Mouse (Mus musculus): ENCODE data around the gene Pnpla1. TPM values are rescaled to one million over a fixed set of nuclear protein-coding genes. Genes with fewer than 3 reads are reported as not detected.
"Not testable (repeated sequence)": the region's sequence is repeated elsewhere in the genome, so short reads cannot be mapped to it uniquely, and the experiment has no call there.

Pnpla1 gene
- polyA plus RNA-seq (2015; fragmentation: Nextera tagmentation; extraction: Ambion mirVana) = 0.04 TPM in 1 of 2 replicates, not detected in the other

DNA sequence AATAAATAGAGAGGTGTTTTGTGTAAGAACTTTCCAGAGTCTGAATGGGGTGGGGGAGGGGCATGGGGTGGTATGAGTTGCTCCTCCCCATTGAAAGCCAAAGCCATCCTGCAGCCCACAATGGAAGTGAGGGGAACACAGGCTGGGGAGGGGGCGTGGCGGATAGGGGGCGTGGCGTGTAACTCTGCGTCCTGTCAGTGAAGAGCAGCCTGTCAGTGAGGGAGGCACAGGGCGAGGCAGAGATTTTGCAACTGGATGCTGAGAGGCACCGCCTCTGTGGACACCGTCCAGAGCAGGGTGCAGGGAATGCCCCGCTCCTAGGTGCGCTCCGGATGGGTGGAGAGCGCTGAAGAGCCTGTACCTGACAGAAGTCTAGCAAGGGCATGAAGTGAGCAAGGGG is at the start of gene Pnpla1:
TSS of gene Pnpla1 (plus strand) at position 207 of the 400 bp plus-strand sequence.
- 29% methylated on average over 12 of the region's 12 CpGs for WGBS
- Histone ChIP-seq H3K9me3 (peaks cover 8% of the 10 kb centered on the region; the same call in 1 of the 2 replicates), H3K4me3 (no peak within 1 kb of the TSS), H3K4me2 (no peak within 1 kb of the TSS), H3K27me3 (no peaks in the 10 kb centered on the region), H3K9ac (no peak within 1 kb of the TSS), H3K4me1 (replicated peaks) (no peaks in the 10 kb centered on the region), H3K36me3 (no peaks in the 10 kb centered on the region), H3K27ac (replicated peaks) (no peak within 1 kb of the TSS)
- no peak for ATAC-seq (ENCODE audit: low FRiP score, low read depth)

DNA sequence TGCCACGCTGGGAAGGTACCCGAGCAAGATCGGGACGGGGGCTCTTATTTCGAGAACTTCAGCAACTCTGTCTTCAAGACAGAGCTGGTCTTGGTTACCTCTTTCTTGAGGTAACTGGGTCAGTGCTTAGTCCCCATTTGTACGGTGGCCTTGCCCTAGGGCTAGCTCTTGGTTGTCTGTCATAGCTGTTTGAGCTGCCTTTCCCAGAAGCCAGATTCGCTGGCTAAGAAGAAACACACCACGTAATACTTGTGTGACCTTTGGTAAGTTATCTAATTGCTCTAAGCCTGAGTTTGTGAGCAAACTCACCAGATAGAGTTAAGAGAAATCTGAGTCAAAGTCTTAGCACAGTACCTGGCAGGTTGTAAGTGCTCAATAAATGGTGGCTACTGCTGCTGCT is 49.5 kb upstream of the Pnpla1 start:
- no peaks in the 10 kb centered on the region for H3K27me3 ChIP-seq
- no peaks in the 10 kb centered on the region for H3K4me1 ChIP-seq (replicated peaks)
- 96% methylated on average over 8 of the region's 8 CpGs for WGBS
- H3K27ac ChIP-seq (replicated peaks) = no peak overlapping the region
- H3K9me3 ChIP-seq = no peaks in the 10 kb centered on the region
- no peak overlapping the region for H3K4me3 ChIP-seq
- H3K36me3 ChIP-seq = peaks cover 44% of the 10 kb centered on the region
- H3K4me2 ChIP-seq = no peak overlapping the region
- ATAC-seq (ENCODE audit: low FRiP score, low read depth) = no peak
- H3K9ac ChIP-seq = no peak overlapping the region

DNA sequence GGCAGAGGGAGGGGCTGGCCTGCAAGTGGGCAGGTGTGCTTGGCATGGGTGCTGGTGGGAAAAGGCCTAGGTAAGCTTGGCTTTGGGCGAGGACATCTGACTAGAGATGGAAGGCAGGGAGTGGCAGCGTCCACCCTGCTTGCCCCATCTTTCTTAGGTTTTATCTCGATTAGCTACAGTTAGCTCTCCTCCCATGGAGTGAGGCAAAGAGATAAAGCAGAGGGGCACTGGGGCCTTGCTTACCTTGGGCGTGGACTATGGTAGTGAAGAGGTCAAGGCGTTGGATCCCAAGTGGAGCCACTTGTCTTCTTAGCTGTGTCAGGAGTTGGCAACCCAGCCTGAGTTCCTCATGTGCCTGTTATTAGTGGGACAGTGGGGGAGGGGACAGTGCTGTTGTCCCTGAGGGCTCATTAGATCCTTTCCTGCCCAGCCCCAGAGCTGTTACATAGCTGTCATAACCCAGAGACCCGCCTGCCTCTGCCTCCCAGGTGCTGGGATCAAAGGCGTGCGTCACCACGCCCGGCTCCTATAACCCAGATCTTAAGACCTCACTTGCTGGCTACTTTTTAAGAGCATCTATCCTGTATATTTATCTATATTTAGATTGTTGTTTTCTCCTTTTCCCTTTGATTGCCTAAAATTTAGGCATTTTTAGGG is 48.9 kb upstream of the Pnpla1 start:
- Histone ChIP-seq H3K27me3 (no peaks in the 10 kb centered on the region), H3K27ac (replicated peaks) (no peak overlapping the region), H3K4me2 (no peak overlapping the region), H3K9ac (no peak overlapping the region), H3K36me3 (peaks cover 47% of the 10 kb centered on the region), H3K4me1 (replicated peaks) (no peaks in the 10 kb centered on the region), H3K9me3 (no peaks in the 10 kb centered on the region), H3K4me3 (no peak overlapping the region)
- 98% methylated on average over 10 of the region's 10 CpGs for WGBS
- ATAC-seq (ENCODE audit: low FRiP score, low read depth) = no peak

DNA sequence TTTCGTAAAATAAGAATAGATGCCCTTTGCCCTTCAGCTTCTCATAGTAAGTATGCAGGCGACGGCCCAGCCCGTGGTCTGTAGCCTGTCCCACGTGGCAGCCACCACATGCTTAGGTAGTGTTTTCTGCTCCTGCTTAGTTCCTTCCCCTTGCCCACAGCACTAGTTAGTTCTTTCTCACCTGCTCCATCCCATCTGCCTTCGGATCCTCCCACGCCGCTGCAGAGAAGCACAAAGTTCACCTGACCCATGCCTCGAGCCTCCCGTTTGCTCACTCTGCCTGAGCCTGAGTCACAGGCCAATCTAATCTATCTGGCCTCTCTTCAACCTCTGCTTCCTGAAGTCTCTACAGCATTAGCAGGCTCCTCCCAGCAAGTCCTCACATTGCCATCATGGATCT is 45.9 kb upstream of the Pnpla1 start:
- no peak for ATAC-seq (ENCODE audit: low FRiP score, low read depth)
- Histone ChIP-seq H3K27ac (replicated peaks) (no peak overlapping the region), H3K4me1 (replicated peaks) (no peaks in the 10 kb centered on the region), H3K4me3 (no peak overlapping the region), H3K27me3 (no peaks in the 10 kb centered on the region), H3K4me2 (no peak overlapping the region), H3K9ac (no peak overlapping the region), H3K36me3 (peaks cover 54% of the 10 kb centered on the region), H3K9me3 (no peaks in the 10 kb centered on the region)
- WGBS = 90% methylated on average over 10 of the region's 10 CpGs

DNA sequence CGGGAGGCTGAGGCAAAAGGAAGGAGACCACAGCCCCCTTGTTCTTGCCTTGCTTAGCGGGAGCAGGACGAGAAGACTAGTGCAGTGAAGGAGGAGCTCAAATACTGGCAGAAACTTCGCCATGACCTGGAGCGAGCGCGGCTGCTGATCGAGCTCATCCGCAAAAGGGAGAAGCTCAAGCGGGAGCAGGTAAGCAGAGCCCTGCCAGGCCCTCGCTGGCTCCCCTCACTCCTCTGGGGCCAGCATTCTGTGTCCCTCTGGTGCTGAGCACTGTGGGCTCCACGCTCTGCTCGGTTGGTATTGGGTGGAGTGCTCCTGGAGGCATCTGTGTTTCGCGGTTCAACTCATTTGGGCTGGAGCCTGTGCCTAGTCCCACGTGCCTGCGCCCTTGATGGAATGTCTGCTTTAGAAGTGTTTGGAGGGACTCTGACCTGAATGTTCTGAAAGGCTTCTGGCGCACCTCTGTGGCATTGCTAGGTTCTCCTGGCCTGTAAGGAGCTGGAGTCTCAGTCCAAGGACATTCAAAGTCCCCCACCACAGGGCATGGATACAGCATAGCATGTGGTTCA is 43.6 kb upstream of the Pnpla1 start:
- Histone ChIP-seq H3K27me3 (no peaks in the 10 kb centered on the region), H3K4me1 (replicated peaks) (no peaks in the 10 kb centered on the region), H3K4me2 (no peak overlapping the region), H3K4me3 (no peak overlapping the region), H3K9ac (no peak overlapping the region), H3K36me3 (peaks cover 66% of the 10 kb centered on the region), H3K27ac (replicated peaks) (no peak overlapping the region), H3K9me3 (no peaks in the 10 kb centered on the region)
- no peak for ATAC-seq (ENCODE audit: low FRiP score, low read depth)
- 90% methylated on average over 18 of the region's 18 CpGs for WGBS

DNA sequence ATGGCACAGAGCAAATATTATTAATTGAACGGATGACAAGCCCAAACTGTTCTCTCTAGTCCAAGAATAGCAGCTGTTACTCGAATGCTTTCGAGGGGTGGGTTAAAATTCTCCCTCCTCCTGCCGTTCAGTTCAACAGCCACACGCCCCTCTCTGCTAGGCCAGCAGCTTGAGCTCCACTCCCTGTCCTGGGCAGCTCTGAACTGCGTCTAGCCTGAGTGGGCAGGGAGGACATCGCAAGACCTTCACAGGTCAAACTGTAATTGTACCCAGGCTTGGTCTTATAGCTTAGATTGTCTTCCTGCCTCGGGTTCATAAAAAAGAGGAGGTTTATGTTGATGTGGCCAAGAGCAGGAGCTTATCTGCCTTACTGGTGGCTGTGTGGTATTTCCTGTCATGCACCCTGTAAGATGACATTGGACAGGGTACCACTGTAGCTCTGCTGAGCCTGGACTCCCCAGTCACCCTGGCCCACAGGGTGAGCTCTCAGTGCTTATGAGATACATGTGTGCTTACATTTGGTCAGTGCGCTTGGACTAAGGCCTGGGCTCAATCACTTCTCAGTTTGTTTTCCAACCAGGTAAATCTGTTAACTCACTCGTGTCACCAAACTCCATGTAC is 42.7 kb upstream of the Pnpla1 start:
- no peak overlapping the region for H3K4me3 ChIP-seq
- peaks cover 70% of the 10 kb centered on the region for H3K36me3 ChIP-seq
- ATAC-seq (ENCODE audit: low FRiP score, low read depth) = no peak
- H3K9me3 ChIP-seq = no peaks in the 10 kb centered on the region
- H3K4me1 ChIP-seq (replicated peaks) = no peaks in the 10 kb centered on the region
- H3K4me2 ChIP-seq = no peak overlapping the region
- no peak overlapping the region for H3K27ac ChIP-seq (replicated peaks)
- H3K27me3 ChIP-seq = no peaks in the 10 kb centered on the region
- 88% methylated on average over 10 of the region's 10 CpGs for WGBS
- H3K9ac ChIP-seq = no peak overlapping the region

DNA sequence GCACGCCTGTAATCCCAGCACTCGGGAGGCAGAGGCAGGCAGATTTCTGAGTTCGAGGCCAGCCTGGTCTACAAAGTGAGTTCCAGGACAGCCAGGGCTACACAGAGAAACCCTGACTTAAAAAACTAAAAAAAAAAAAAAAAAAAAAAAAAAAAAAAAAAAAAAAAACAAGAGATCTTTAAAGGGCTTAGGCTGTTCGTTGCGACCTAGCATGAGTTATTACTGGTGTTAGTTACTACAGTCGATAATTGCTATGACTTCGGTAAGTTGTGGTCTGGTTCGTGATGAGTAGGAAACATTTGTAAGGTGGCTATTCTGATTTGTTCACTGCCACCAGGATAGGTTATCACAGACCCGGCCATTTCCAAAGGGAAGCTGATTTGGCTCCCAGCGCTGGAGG is 41.9 kb upstream of the Pnpla1 start:
- not testable (repeated sequence) for H3K9me3 ChIP-seq; H3K27ac ChIP-seq (replicated peaks); H3K9ac ChIP-seq; H3K4me1 ChIP-seq (replicated peaks); H3K27me3 ChIP-seq; ATAC-seq (ENCODE audit: low FRiP score, low read depth); H3K4me2 ChIP-seq; H3K4me3 ChIP-seq
- H3K36me3 ChIP-seq = peaks cover 75% of the 10 kb centered on the region
- WGBS = 94% methylated on average over 10 of the region's 10 CpGs

DNA sequence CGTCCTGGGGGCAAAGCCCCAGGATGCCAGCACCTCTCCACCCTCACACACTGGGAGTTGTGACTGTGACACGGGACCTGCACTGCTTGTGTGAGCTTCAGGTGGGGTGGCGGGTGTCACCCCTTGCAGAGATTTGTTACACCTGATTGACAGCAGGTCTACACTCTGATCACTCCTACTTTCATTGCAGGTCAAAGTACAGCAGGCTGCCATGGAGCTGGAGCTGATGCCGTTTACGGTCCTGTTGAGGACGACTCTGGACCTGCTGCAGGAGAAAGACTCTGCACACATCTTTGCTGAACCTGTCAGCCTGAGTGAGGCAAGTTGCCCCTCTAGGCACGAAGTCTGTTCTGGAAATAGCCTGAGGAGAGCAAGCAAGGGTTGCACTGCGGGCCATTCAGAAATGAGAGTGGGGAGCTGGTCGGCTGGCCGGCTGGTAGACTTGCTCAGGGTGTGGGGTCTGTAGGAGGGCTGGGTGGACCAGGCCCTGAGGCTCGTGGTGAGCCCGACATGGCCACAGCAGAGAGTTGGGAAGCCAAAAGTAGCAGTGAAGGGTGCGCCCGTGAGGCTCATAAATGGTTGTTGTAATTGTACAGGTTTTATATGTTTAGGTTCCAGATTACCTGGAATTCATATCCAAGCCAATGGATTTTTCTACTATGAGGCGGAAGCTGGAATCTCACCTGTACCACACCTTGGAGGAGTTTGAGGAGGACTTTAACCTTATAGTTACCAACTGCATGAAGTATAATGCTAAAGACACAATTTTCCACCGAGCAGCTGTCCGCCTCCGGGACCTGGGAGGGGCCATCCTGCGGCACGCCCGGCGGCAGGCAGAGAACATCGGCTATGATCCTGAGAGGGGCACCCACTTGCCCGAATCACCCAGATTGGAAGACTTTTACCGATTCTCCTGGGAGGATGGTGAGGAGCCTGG is 41.1 kb upstream of the Pnpla1 start:
- H3K9ac ChIP-seq = no peak overlapping the region
- WGBS = 95% methylated on average over 25 of the region's 25 CpGs
- H3K9me3 ChIP-seq = no peaks in the 10 kb centered on the region
- H3K4me2 ChIP-seq = no peak overlapping the region
- no peak for ATAC-seq (ENCODE audit: low FRiP score, low read depth)
- H3K27ac ChIP-seq (replicated peaks) = no peak overlapping the region
- H3K36me3 ChIP-seq = peaks cover 74% of the 10 kb centered on the region
- H3K4me3 ChIP-seq = no peak overlapping the region
- H3K4me1 ChIP-seq (replicated peaks) = no peaks in the 10 kb centered on the region
- H3K27me3 ChIP-seq = no peaks in the 10 kb centered on the region

DNA sequence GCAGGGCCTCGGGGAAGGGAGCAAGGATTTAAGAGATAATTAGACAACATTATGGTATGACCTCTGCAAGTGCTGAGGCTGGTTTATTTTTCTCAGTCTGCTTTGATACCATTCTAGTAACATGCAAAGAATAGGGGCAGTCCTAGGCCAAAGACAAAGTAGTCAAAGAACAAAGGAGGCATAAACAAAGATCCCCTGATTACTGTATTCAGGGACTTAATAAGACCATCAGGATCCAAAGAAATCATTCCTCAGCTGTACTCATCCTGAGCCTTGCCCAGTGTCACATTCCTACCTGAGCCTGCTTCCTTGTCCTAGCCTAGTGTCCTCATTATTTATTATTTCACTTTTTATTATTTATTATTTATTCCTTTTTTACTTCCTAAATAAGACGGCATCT is 38.0 kb upstream of the Pnpla1 start:
- Histone ChIP-seq H3K27me3 (no peaks in the 10 kb centered on the region), H3K36me3 (peaks cover 79% of the 10 kb centered on the region), H3K9me3 (no peaks in the 10 kb centered on the region), H3K9ac (no peak overlapping the region), H3K4me2 (no peak overlapping the region), H3K27ac (replicated peaks) (no peak overlapping the region), H3K4me3 (no peak overlapping the region), H3K4me1 (replicated peaks) (no peaks in the 10 kb centered on the region)
- ATAC-seq (ENCODE audit: low FRiP score, low read depth) = no peak
- WGBS = 80% methylated on average over 2 of the region's 2 CpGs

DNA sequence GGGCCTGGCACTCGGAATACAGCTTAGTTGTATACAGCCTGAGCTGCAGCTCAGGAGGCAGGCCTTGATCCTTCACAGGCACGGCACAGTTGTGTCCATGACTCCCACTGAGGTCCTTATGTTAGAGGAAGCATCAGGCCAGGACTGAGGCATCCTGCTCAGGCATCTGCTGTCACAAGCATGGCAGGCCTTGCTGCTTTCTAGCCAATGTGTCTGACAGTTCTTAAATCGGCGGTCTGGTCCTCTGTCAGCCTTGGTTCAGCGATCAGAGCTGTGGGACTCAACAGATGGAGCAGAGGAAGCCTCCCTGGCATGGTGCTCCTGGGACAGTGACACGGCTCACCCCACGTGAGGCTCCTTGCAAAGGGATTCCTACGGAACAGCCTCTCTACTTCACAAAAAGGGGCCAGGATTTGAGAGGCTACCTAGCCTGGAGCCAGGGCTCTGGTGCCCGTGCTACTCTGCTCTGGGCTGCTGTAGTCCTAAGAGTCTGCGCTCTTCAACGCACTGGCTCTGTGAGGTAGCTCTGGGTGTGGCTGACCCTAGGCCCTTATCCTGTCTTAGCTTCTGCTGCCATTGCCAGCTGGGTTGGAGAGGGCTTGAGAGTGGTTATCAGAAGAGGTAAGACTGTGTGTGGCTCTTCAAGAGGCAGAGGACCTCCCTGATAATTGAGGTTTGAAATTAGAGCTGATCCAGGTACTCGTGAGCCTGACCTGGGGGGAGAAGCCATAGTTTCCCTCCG is 35.0 kb upstream of the Pnpla1 start:
- ATAC-seq (ENCODE audit: low FRiP score, low read depth) = no peak
- no peak overlapping the region for H3K4me2 ChIP-seq
- no peak overlapping the region; the same call in 1 of the 2 replicates for H3K27ac ChIP-seq (replicated peaks)
- no peaks in the 10 kb centered on the region for H3K27me3 ChIP-seq
- H3K9ac ChIP-seq = no peak overlapping the region
- no peaks in the 10 kb centered on the region for H3K9me3 ChIP-seq
- no peak overlapping the region for H3K4me3 ChIP-seq
- WGBS = 87% methylated on average over 13 of the region's 13 CpGs
- peaks cover 61% of the 10 kb centered on the region for H3K36me3 ChIP-seq
- H3K4me1 ChIP-seq (replicated peaks) = no peaks in the 10 kb centered on the region

DNA sequence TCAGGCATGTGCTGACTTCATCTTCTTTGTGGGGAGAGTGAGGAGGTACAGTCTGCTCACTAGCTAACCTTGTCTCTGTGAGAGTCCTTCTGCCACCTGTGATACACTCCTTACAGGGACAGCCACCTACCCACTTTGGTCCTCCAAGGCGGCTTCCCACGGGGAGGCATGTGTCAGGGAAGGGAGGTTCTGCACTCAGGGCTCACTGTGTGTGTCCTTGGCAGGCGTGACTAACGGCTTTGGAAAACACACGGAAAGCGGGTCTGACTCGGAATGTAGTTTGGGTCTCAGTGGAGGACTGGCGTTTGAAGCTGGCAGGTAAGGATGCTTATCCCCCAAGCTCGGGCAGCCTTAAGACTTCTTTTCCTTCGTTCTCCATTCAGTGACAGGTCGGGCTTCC is 34.5 kb upstream of the Pnpla1 start:
- no peaks in the 10 kb centered on the region for H3K27me3 ChIP-seq
- peaks cover 58% of the 10 kb centered on the region for H3K36me3 ChIP-seq
- no peak overlapping the region for H3K27ac ChIP-seq (replicated peaks)
- no peak overlapping the region for H3K9ac ChIP-seq
- H3K4me2 ChIP-seq = no peak overlapping the region
- 81% methylated on average over 11 of the region's 11 CpGs for WGBS
- ATAC-seq (ENCODE audit: low FRiP score, low read depth) = no peak
- H3K9me3 ChIP-seq = no peaks in the 10 kb centered on the region
- no peaks in the 10 kb centered on the region for H3K4me1 ChIP-seq (replicated peaks)
- H3K4me3 ChIP-seq = no peak overlapping the region
